Mouse (Mus musculus) CD4-positive, CD25-positive, alpha-beta regulatory T cell, adult 4 months (primary cell): ENCODE data around the gene Susd1. TPM values are rescaled to one million over a fixed set of nuclear protein-coding genes. Genes with fewer than 3 reads are reported as not detected.
A peak's percentile ranks its signal among the peaks of the same experiment; 100 is the strongest.

ENCODE experiments used
- ATAC-seq: one replicate; pipeline ENCODE4 v1.8.0; 2017
- polyA plus RNA-seq, 2 experiments: library from polyadenylated mRNA; unstranded; fragments of 100-300 nt; shearing (Covaris generic); gene quantifications; one replicate each; pipeline ENCODE4 v1.2.1; 2017

The Susd1 gene
- polyA plus RNA-seq, 2 experiments from 2014 or later: 0.99 to 3.2 TPM

GRCm38 (mm10) chr4:59379876-59380275 lies 58.6 kb downstream of the Susd1 start:
- no peak for ATAC-seq

- ATAC-seq: no peak
These were observed 59.8 kb downstream of the Susd1 start for GRCm38 (mm10) chr4:59378631-59379030.

GRCm38 (mm10) chr4:59374271-59374938 lies 64.0 kb downstream of the Susd1 start:
- ATAC-seq: no peak

GRCm38 (mm10) chr4:59372546-59373157 lies 65.8 kb downstream of the Susd1 start:
- no peak for ATAC-seq

GRCm38 (mm10) chr4:59371910-59372309 lies 66.5 kb downstream of the Susd1 start:
- ATAC-seq: no peak

- ATAC-seq: no peak
These were observed 68.5 kb downstream of the Susd1 start for GRCm38 (mm10) chr4:59369941-59370340.

GRCm38 (mm10) chr4:59368118-59368517 lies 70.3 kb downstream of the Susd1 start:
- ATAC-seq: no peak

GRCm38 (mm10) chr4:59366206-59366605 lies 72.2 kb downstream of the Susd1 start:
- no peak for ATAC-seq

GRCm38 (mm10) chr4:59365571-59365970 lies 72.9 kb downstream of the Susd1 start:
- ATAC-seq: no peak

GRCm38 (mm10) chr4:59364229-59365173 lies 73.9 kb downstream of the Susd1 start:
- no peak for ATAC-seq

- no peak for ATAC-seq
These were observed 75.4 kb downstream of the Susd1 start for GRCm38 (mm10) chr4:59363041-59363440.

- ATAC-seq: peak; percentile 89
These were observed 77.7 kb downstream of the Susd1 start for GRCm38 (mm10) chr4:59360704-59361103.

- ATAC-seq: no peak
These were observed 78.5 kb downstream of the Susd1 start for GRCm38 (mm10) chr4:59359921-59360320.

- ATAC-seq: no peak
These were observed 79.5 kb downstream of the Susd1 start for GRCm38 (mm10) chr4:59358960-59359359.

- ATAC-seq: no peak
These were observed 83.0 kb downstream of the Susd1 start for GRCm38 (mm10) chr4:59355421-59355820.

- no peak for ATAC-seq
These were observed 83.8 kb downstream of the Susd1 start for GRCm38 (mm10) chr4:59354666-59355065.

GRCm38 (mm10) chr4:59351938-59352337 lies 86.5 kb downstream of the Susd1 start:
- ATAC-seq: no peak

GRCm38 (mm10) chr4:59350354-59350753 lies 88.1 kb downstream of the Susd1 start:
- no peak for ATAC-seq

- ATAC-seq: no peak
These were observed 88.8 kb downstream of the Susd1 start for GRCm38 (mm10) chr4:59349425-59350185.

GRCm38 (mm10) chr4:59340714-59341113 lies 97.7 kb downstream of the Susd1 start:
- ATAC-seq: peak; percentile 83

GRCm38 (mm10) chr4:59340046-59340445 lies 98.4 kb downstream of the Susd1 start:
- no peak for ATAC-seq

GRCm38 (mm10) chr4:59338896-59339535 lies 99.4 kb downstream of the Susd1 start:
- no peak for ATAC-seq
